Mouse (Mus musculus) lung, postnatal 0 days (tissue): Measurements from ENCODE around the gene Tcap. TPM values are rescaled to one million over a fixed set of nuclear protein-coding genes. Genes with fewer than 3 reads are reported as not detected.
A peak's percentile ranks its signal among the peaks of the same experiment; 100 is the strongest.

Experiments used
- ATAC-seq: fragments of 200-750 bp; cut with Nextera tagmentation; 2 replicates; pipeline ENCODE4 v1.8.0; 2017; ENCODE audit warnings: moderate library complexity
- DNase-seq: peaks from one replicate; pipeline ENCODE4 v3.0.0-alpha.2; 2016; ENCODE audit warnings: low spot score
- H3K27ac ChIP-seq: fragments of 300-500 bp; sonication (generic); 2 replicates; pipeline ENCODE4 v1.5.1; 2014; ENCODE audit warnings: antibody characterized with exemption, mild to moderate bottlenecking, low read length, mixed read lengths
- H3K27me3 ChIP-seq: fragments of 300-500 bp; sonication (generic); replicated peaks from 2 replicates; pipeline ENCODE4 v1.6.1; 2014; ENCODE audit warnings: low read length, mixed read lengths; ENCODE audit not compliant: insufficient read depth
- H3K36me3 ChIP-seq: fragments of 300-500 bp; sonication (generic); 2 replicates; pipeline ENCODE4 v1.6.1; 2014; ENCODE audit warnings: low read length, mixed read lengths; ENCODE audit not compliant: insufficient read depth
- H3K4me1 ChIP-seq: fragments of 300-500 bp; sonication (generic); 2 replicates; pipeline ENCODE4 v1.6.1; 2014; ENCODE audit warnings: antibody characterized with exemption, low read depth, low read length, mixed read lengths; ENCODE audit not compliant: insufficient read depth
- H3K4me2 ChIP-seq: fragments of 300-500 bp; sonication (generic); replicated peaks from 2 replicates; pipeline ENCODE4 v1.6.1; 2014; ENCODE audit warnings: low read depth, mild to moderate bottlenecking, low read length, moderate library complexity, mixed read lengths
- H3K4me3 ChIP-seq: fragments of 300-500 bp; sonication (generic); 2 replicates; pipeline ENCODE4 v1.5.1; 2014; ENCODE audit warnings: low read depth, low read length
- H3K9ac ChIP-seq: fragments of 300-500 bp; sonication (generic); replicated peaks from 2 replicates; pipeline ENCODE4 v1.6.1; 2014; ENCODE audit warnings: low read depth, mild to moderate bottlenecking
- H3K9me3 ChIP-seq: fragments of 300-500 bp; sonication (generic); 2 replicates; pipeline ENCODE4 v1.6.1; 2016; ENCODE audit warnings: low read length, mixed read lengths
- CTCF ChIP-seq: IDR thresholded peaks from 2 replicates; pipeline ENCODE4 v1.5.1; 2016; ENCODE audit warnings: antibody characterized with exemption, mild to moderate bottlenecking
- EP300 ChIP-seq: IDR thresholded peaks from 2 replicates; pipeline ENCODE4 v1.6.1; 2016; ENCODE audit warnings: antibody characterized with exemption, mild to moderate bottlenecking, control low read depth
- WGBS: fragments of 180-500 bp; shearing (Covaris S2); extraction: QIAGEN DNeasy Blood & Tissue Kit; methylation state at CpG from one replicate; pipeline ENCODE4 v1.1.7; 2014; 5-methylcytosine and 5-hydroxymethylcytosine counted together
- polyA plus RNA-seq: library from polyadenylated mRNA; unstranded; fragments of >200 nt; fragmentation: Nextera tagmentation; extraction: Ambion mirVana; gene quantifications from 2 replicates; pipeline ENCODE4 v1.2.1, GENCODE M21; 2015

Gene Tcap
- polyA plus RNA-seq, result 5.8 and 6.4 TPM in 2 replicates

GRCm38 (mm10) chr11:98383261-98384030, at the start of gene Tcap:
Gene Tcap, plus strand, starts transcription at chr11:98383811.
- TF ChIP-seq CTCF, result no peak
- no peak for TF ChIP-seq EP300
- H3K4me2 ChIP-seq, result no peak within 1 kb of the TSS
- ATAC-seq (no peak), DNase-seq (no peak)
- H3K9ac ChIP-seq, result no peak within 1 kb of the TSS
- 50% methylated on average over 14 of the region's 14 CpGs for WGBS
- H3K27me3 ChIP-seq, result peaks cover 13% of the 10 kb centered on the region; the same call in 1 of the 2 replicates
- peaks cover 12% of the 10 kb centered on the region for H3K36me3 ChIP-seq
- no peaks in the 10 kb centered on the region for H3K4me1 ChIP-seq
- H3K27ac ChIP-seq, result no peak within 1 kb of the TSS
- H3K4me3 ChIP-seq, result no peak within 1 kb of the TSS
- H3K9me3 ChIP-seq, result no peaks in the 10 kb centered on the region

DNA sequence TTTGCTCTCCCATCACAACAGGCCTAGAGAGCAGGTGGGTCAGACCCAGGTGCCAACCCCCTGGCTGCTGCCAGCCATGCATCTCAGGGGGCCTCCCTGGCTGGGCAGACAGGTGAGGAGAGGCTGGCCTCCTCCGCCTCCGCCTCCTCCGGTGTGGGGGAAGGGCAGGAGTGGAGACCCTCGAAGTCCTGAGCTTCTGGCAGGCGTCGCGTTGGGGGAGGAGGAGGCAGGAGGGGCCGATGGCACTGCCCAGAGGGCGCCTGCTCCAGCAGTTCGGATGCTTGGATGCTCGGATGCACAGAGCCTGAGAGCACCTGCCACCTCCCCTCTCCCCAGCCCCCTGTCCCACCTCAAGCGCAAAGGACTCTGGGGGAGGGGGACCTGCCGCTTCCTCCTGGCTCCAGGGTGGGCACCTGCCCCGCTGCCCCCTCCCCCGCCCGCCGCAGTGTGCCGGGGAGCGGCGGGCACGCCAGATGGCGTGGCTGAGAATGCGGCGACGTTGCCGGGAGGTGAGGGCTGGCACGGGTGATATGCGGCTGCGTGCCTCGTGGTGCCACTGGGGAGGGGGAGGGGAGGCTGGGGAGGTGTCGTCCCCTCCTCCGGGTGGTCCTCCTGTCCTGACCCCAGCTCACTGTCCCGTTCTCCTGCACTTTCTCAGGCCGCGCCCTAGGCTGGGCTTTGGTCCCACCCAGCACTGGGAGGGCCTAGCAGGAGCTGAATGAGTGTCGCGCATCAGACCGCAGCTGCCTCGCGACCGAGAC, 49.5 kb upstream of the Tcap start:
- no peaks in the 10 kb centered on the region for H3K36me3 ChIP-seq
- no peaks in the 10 kb centered on the region for H3K9me3 ChIP-seq
- H3K27ac ChIP-seq, result no peak overlapping the region
- ATAC-seq, result no peak
- H3K9ac ChIP-seq, result no peak overlapping the region
- 6% methylated on average over 23 of the region's 41 CpGs for whole genome bisulfite sequencing
- TF ChIP-seq CTCF, result no peak
- TF ChIP-seq EP300, result no peak
- H3K4me2 ChIP-seq, result no peak overlapping the region
- H3K4me3 ChIP-seq, result no peak overlapping the region
- no peak for DNase-seq
- peaks cover 84% of the 10 kb centered on the region for H3K27me3 ChIP-seq
- H3K4me1 ChIP-seq, result 0 out of 2 replicates have a peak, but pooled peaks cover under 1% of the 10 kb centered on the region

DNA sequence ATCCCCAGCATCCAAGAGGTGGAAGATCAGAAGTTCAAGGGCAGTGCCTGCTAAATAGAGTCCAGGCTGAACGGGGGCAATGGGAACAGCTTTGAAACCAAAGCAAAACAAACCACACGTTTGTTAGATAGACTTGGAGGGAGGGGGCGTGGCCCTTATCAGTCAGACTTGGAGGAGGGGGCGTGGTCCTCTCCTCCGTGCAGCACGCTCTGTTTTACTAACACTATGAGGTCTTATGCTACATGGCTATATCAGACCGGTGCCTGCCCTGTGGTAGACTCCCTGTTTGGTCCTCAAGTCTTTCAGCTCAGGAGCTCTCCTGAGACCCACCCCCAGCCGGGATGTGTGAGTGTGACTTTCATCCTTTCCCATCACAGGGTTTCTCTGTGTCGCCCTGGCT, 48.4 kb upstream of the Tcap start:
- H3K4me3 ChIP-seq, result no peak overlapping the region
- no peak overlapping the region for H3K27ac ChIP-seq
- no peak overlapping the region for H3K4me2 ChIP-seq
- H3K9ac ChIP-seq, result no peak overlapping the region
- TF ChIP-seq CTCF (no peak), EP300 (no peak)
- H3K9me3 ChIP-seq, result no peaks in the 10 kb centered on the region
- no peak for ATAC-seq
- no peaks in the 10 kb centered on the region for H3K36me3 ChIP-seq
- peaks cover 6% of the 10 kb centered on the region; the same call in 1 of the 2 replicates for H3K4me1 ChIP-seq
- 4% methylated on average over 9 of the region's 9 CpGs for WGBS
- peaks cover 82% of the 10 kb centered on the region for H3K27me3 ChIP-seq
- no peak for DNase-seq

GRCm38 (mm10) chr11:98336245-98337107, 47.1 kb upstream of the Tcap start:
- Histone ChIP-seq H3K36me3 (no peaks in the 10 kb centered on the region), H3K27ac (no peak overlapping the region), H3K27me3 (peaks cover 74% of the 10 kb centered on the region), H3K9me3 (no peaks in the 10 kb centered on the region), H3K4me3 (no peak overlapping the region), H3K9ac (no peak overlapping the region), H3K4me1 (peaks cover 6% of the 10 kb centered on the region; the same call in 1 of the 2 replicates), H3K4me2 (no peak overlapping the region)
- WGBS, result 18% methylated on average over 13 of the region's 13 CpGs
- ATAC-seq (no peak), DNase-seq (no peak)
- peak; percentile 49 for TF ChIP-seq CTCF
- no peak for TF ChIP-seq EP300

DNA sequence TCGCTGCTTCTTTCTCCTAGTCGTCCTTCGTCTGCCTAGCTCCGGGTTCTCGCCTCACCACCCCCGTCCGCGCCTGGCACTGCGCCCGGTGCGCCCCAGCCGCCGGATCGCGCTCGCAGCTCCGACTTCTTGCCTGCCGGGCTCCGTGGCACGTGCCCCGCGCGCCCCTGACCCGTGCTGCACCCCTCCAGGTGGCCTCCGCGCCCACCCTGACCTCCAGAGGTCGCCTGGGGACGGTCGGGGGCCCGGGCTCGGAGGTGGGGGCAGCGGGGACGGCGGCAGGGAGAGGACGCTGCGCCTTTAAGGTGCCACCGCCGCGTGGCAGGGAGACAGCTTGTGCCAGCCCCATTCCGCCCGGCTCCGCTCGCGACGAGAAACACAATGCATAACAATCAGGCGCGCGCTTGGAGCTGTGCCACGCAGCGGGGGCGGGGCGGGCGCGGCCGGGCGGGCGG, 45.1 kb upstream of the Tcap start:
- Histone ChIP-seq H3K4me2 (peak overlapping the region; percentile 97), H3K4me1 (peaks cover 6% of the 10 kb centered on the region; the same call in 1 of the 2 replicates), H3K9ac (no peak overlapping the region), H3K4me3 (peak overlapping the region; percentile 50), H3K9me3 (no peaks in the 10 kb centered on the region), H3K27me3 (peaks cover 66% of the 10 kb centered on the region), H3K27ac (no peak overlapping the region), H3K36me3 (no peaks in the 10 kb centered on the region)
- TF ChIP-seq EP300 (no peak), CTCF (no peak)
- 5% methylated on average over 32 of the region's 57 CpGs for WGBS
- peak; percentile 43 for DNase-seq
- no peak for ATAC-seq
